Mouse (Mus musculus) adrenal gland, postnatal 4 days (tissue): ENCODE results near the gene Itpk1. TPM values are rescaled to one million over a fixed set of nuclear protein-coding genes. Genes with fewer than 3 reads are reported as not detected.
A peak's percentile ranks its signal among the peaks of the same experiment; 100 is the strongest.

ENCODE experiments used
- DNase-seq, 2 experiments: peaks; one replicate each; pipeline ENCODE4 v3.0.0; 2021 to 2022; ENCODE audit warnings: low spot score in 2 of 2, mixed read lengths in 2 of 2
- total RNA-seq, 2 experiments: library from RNA; stranded (reverse); gene quantifications; 2 replicates each; pipeline ENCODE4 v1.2.3; 2021

Gene Itpk1
- total RNA-seq, 2 experiments from 2014 or later, result 46.6 to 57.7 TPM

- DNase-seq, result no peak
Measured at GRCm38 (mm10) chr12:102714654-102715395, 10.1 kb upstream of the Itpk1 start.

- DNase-seq, result no peak
Measured at GRCm38 (mm10) chr12:102714116-102714515, 9.4 kb upstream of the Itpk1 start.

- no peak for DNase-seq
Measured at GRCm38 (mm10) chr12:102713153-102713865, 8.6 kb upstream of the Itpk1 start.

GRCm38 (mm10) chr12:102710851-102711375 lies 6.2 kb upstream of the Itpk1 start:
- no peak for DNase-seq

- no peak for DNase-seq
Measured at GRCm38 (mm10) chr12:102709896-102710295, 5.2 kb upstream of the Itpk1 start.

- no peak for DNase-seq
Measured at GRCm38 (mm10) chr12:102708220-102708619, 3.5 kb upstream of the Itpk1 start.

GRCm38 (mm10) chr12:102706833-102707463 lies 2.2 kb upstream of the Itpk1 start:
- DNase-seq, result no peak

GRCm38 (mm10) chr12:102705906-102706640 lies 1.3 kb upstream of the Itpk1 start:
- DNase-seq, result no peak

GRCm38 (mm10) chr12:102705216-102705871 lies 614 bp upstream of the Itpk1 start:
- DNase-seq, result peak; percentile 70 to 81

GRCm38 (mm10) chr12:102703921-102704408 lies 765 bp downstream of the Itpk1 start:
- DNase-seq, result no peak

- DNase-seq, result no peak
Measured at GRCm38 (mm10) chr12:102703441-102703840, 1.3 kb downstream of the Itpk1 start.

- DNase-seq, result no peak
Measured at GRCm38 (mm10) chr12:102703111-102703412, 1.7 kb downstream of the Itpk1 start.

- peak in 1 of 2 experiments; percentile 70 for DNase-seq
Measured at GRCm38 (mm10) chr12:102702356-102703110, 2.2 kb downstream of the Itpk1 start.

- DNase-seq, result no peak
Measured at GRCm38 (mm10) chr12:102701691-102702207, 3.0 kb downstream of the Itpk1 start.

GRCm38 (mm10) chr12:102700453-102700852 lies 4.3 kb downstream of the Itpk1 start:
- no peak for DNase-seq

GRCm38 (mm10) chr12:102699156-102699555 lies 5.6 kb downstream of the Itpk1 start:
- DNase-seq, result no peak

- no peak for DNase-seq
Measured at GRCm38 (mm10) chr12:102698089-102698684, 6.5 kb downstream of the Itpk1 start.

GRCm38 (mm10) chr12:102697381-102697780 lies 7.3 kb downstream of the Itpk1 start:
- DNase-seq, result no peak
